Mouse (Mus musculus) brain, embryonic 14.5 days (tissue): ENCODE results near the gene Adcy2.

Experiments
- CTCF ChIP-seq: fragments of 200-500 bp; IDR thresholded peaks from 2 replicates; pipeline ENCODE4 v1.5.1; 2012; ENCODE audit warnings: inconsistent platforms, mild to moderate bottlenecking, moderate library complexity, borderline replicate concordance; ENCODE audit not compliant: insufficient read depth, insufficient read length; ENCODE audit errors: extremely low read depth
- POLR2A ChIP-seq: fragments of 200-500 bp; IDR thresholded peaks from 2 replicates; pipeline ENCODE4 v1.6.1; 2012; ENCODE audit warnings: mild to moderate bottlenecking, inconsistent platforms, borderline replicate concordance; ENCODE audit not compliant: poor library complexity, insufficient read depth, insufficient read length, severe bottlenecking; ENCODE audit errors: extremely low read depth

DNA sequence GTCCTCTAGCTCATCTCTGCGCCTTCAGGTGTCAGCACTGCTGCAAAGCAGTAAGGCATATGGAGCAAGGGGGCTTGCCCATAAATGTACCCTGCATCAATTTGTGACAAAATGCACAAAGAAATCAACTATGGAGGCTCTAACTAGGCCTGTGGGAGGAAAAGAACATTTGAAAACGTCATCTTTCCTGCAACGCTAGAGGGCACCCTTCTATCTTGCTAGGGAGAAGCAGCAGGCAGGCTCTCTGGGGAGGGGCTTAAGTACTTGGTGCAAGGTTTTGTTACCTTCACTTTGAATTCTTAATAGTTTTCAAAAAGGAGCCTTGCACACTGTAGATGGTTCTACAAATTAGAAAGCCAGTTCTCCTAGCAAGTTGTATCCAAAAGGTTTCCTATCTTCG lies 2.8 kb upstream of the Adcy2 start:
- TF ChIP-seq POLR2A: no peak
- peak; percentile 71; the same call in 1 of the 2 replicates for TF ChIP-seq CTCF
